Mouse (Mus musculus) thymus, postnatal 36 days (tissue): ENCODE measurements around the gene Prss22.
"Not testable (repeated sequence)": the region's sequence is repeated elsewhere in the genome, so short reads cannot be mapped to it uniquely, and the experiment has no call there.

ENCODE experiments used
- DNase-seq, 2 experiments: peaks; one replicate each; pipeline ENCODE4 v3.0.0; 2022; ENCODE audit warnings: mixed read lengths in 2 of 2

Prss22 gene

GRCm38 (mm10) chr17:23994667-23995066 lies 3.2 kb downstream of the Prss22 start:
- DNase-seq, result no peak

- peak; percentile 90 to 92 for DNase-seq
Measured at GRCm38 (mm10) chr17:23993559-23994428, 4.1 kb downstream of the Prss22 start.

GRCm38 (mm10) chr17:23992789-23993553 lies 4.9 kb downstream of the Prss22 start:
- peak in 1 of 2 experiments; percentile 14 for DNase-seq

GRCm38 (mm10) chr17:23989802-23990201 lies 8.1 kb downstream of the Prss22 start:
- no peak for DNase-seq

GRCm38 (mm10) chr17:23984989-23985388 lies 12.9 kb downstream of the Prss22 start:
- no peak for DNase-seq

GRCm38 (mm10) chr17:23982912-23983311 lies 15.0 kb downstream of the Prss22 start:
- no peak for DNase-seq

GRCm38 (mm10) chr17:23980297-23980909 lies 17.5 kb downstream of the Prss22 start, which contains the start of gene Prss30:
Gene Prss30 (minus strand): TSS chr17:23980566.
- DNase-seq, result no peak

- DNase-seq, result no peak
Measured at GRCm38 (mm10) chr17:23979471-23979870, 18.4 kb downstream of the Prss22 start.

GRCm38 (mm10) chr17:23976665-23977064 lies 21.2 kb downstream of the Prss22 start:
- no peak for DNase-seq

- DNase-seq, result no peak
Measured at GRCm38 (mm10) chr17:23971315-23971714, 26.6 kb downstream of the Prss22 start.

GRCm38 (mm10) chr17:23969231-23969630 lies 28.7 kb downstream of the Prss22 start:
- DNase-seq, result peak; percentile 69 to 76

GRCm38 (mm10) chr17:23968780-23969179 lies 29.1 kb downstream of the Prss22 start:
- peak in 1 of 2 experiments; percentile 24 for DNase-seq

- no peak for DNase-seq
Measured at GRCm38 (mm10) chr17:23966658-23967401, 31.1 kb downstream of the Prss22 start.

GRCm38 (mm10) chr17:23965805-23966425 lies 32.0 kb downstream of the Prss22 start:
- DNase-seq, result no peak

GRCm38 (mm10) chr17:23961573-23962122 lies 36.3 kb downstream of the Prss22 start:
- no peak for DNase-seq

- peak; percentile 64 to 69 for DNase-seq
Measured at GRCm38 (mm10) chr17:23960084-23960738, 37.7 kb downstream of the Prss22 start.

GRCm38 (mm10) chr17:23955174-23955573 lies 42.7 kb downstream of the Prss22 start, which contains the start of gene Sbpl:
Gene Sbpl (minus strand): TSS chr17:23955274.
- no peak for DNase-seq

GRCm38 (mm10) chr17:23950828-23951227 lies 47.1 kb downstream of the Prss22 start:
- not testable (repeated sequence) for DNase-seq

GRCm38 (mm10) chr17:23949068-23949467 lies 48.8 kb downstream of the Prss22 start:
- DNase-seq, result no peak

- not testable (repeated sequence) for DNase-seq
Measured at GRCm38 (mm10) chr17:23947486-23947885, 50.4 kb downstream of the Prss22 start.
